Mouse (Mus musculus) midbrain, embryonic 13.5 days (tissue): Measurements from ENCODE around the gene Spata45. TPM values are rescaled to one million over a fixed set of nuclear protein-coding genes. Genes with fewer than 3 reads are reported as not detected.
A peak's percentile ranks its signal among the peaks of the same experiment; 100 is the strongest.
"Not testable (repeated sequence)": the region's sequence is repeated elsewhere in the genome, so short reads cannot be mapped to it uniquely, and the experiment has no call there.

Experiments
- ATAC-seq: fragments of 200-750 bp; cut with Nextera tagmentation; 2 replicates; pipeline ENCODE4 v1.8.0; 2017; ENCODE audit warnings: mild to moderate bottlenecking, moderate TSS enrichment, moderate library complexity
- H3K27ac ChIP-seq: fragments of 300-500 bp; sonication (generic); 2 replicates; pipeline ENCODE4 v1.5.1; 2015; ENCODE audit warnings: inconsistent platforms, mild to moderate bottlenecking, moderate library complexity
- H3K27me3 ChIP-seq: fragments of 300-500 bp; sonication (generic); 2 replicates; pipeline ENCODE4 v1.6.1; 2015; ENCODE audit warnings: mild to moderate bottlenecking, inconsistent platforms
- H3K36me3 ChIP-seq: fragments of 300-500 bp; sonication (generic); 2 replicates; pipeline ENCODE4 v1.6.1; 2015; ENCODE audit warnings: mild to moderate bottlenecking, inconsistent platforms
- H3K4me1 ChIP-seq: fragments of 300-500 bp; sonication (generic); replicated peaks from 2 replicates; pipeline ENCODE4 v1.6.1; 2015; ENCODE audit warnings: inconsistent platforms
- H3K4me2 ChIP-seq: fragments of 300-500 bp; sonication (generic); replicated peaks from 2 replicates; pipeline ENCODE4 v1.6.1; 2015; ENCODE audit warnings: moderate library complexity, mild to moderate bottlenecking, inconsistent platforms
- H3K4me3 ChIP-seq: fragments of 300-500 bp; sonication (generic); replicated peaks from 2 replicates; pipeline ENCODE4 v1.5.1; 2015; ENCODE audit warnings: mild to moderate bottlenecking, inconsistent platforms
- H3K9ac ChIP-seq: fragments of 300-500 bp; sonication (generic); replicated peaks from 2 replicates; pipeline ENCODE4 v1.6.1; 2015; ENCODE audit warnings: mild to moderate bottlenecking, inconsistent platforms
- H3K9me3 ChIP-seq: fragments of 300-500 bp; sonication (generic); 2 replicates; pipeline ENCODE4 v1.6.1; 2016; ENCODE audit warnings: mild to moderate bottlenecking, inconsistent platforms
- WGBS: fragments of 180-500 bp; shearing (Covaris S2); methylation state at CpG from one replicate; pipeline ENCODE4 v1.1.7; 2015; 5-methylcytosine and 5-hydroxymethylcytosine counted together
- polyA plus RNA-seq: library from polyadenylated mRNA; unstranded; fragments of >200 nt; fragmentation: Nextera tagmentation; extraction: Ambion mirVana; gene quantifications from 2 replicates; pipeline ENCODE4 v1.2.1, GENCODE M21; 2015

Gene Spata45
- polyA plus RNA-seq, 1 experiment from 2014 or later = not detected

DNA sequence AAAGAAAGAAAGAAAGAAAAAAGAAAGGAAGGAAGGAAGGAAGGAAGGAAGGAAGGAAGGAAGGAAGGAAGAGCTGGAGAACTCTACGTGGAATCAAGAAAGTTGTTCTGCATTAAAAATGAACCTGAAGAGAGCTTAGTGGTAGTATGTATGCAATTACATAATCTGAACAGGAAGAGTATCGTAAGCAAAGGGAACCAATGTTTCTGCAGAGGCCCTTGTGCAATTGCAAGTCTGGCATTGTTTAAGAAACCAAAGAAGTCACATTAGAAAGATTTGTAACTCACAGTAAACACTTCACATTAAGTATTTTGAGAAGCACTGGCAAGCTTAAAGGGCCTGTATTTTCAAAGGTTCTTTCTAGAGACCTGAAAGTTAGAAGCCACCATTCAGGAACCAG is 13.3 kb upstream of the Spata45 start:
- H3K27ac ChIP-seq = no peak overlapping the region
- no peak for ATAC-seq
- no peaks in the 10 kb centered on the region for H3K9me3 ChIP-seq
- H3K4me1 ChIP-seq = peaks cover 20% of the 10 kb centered on the region
- H3K4me2 ChIP-seq = no peak overlapping the region
- H3K9ac ChIP-seq = no peak overlapping the region
- no peak overlapping the region for H3K4me3 ChIP-seq
- WGBS = 94% methylated on average over 2 of the region's 2 CpGs
- peaks cover 12% of the 10 kb centered on the region for H3K36me3 ChIP-seq
- H3K27me3 ChIP-seq = no peaks in the 10 kb centered on the region

DNA sequence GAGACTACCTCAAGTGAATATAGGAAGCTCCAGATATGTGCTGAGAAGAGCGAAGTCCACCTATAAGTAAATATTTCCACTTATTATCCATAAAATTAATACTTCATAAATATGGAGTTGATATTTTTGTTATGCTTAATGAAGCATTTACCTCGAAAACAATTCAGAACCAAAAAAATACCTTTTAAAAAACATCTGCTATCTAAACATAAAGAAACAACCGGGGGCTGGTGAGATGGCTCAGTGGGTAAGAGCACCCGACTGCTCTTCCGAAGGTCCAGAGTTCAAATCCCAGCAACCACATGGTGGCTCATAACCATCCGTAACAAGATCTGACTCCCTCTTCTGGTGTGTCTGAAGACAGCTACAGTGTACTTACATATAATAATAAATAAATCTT is 12.6 kb upstream of the Spata45 start:
- not testable (repeated sequence) for ATAC-seq, H3K9me3 ChIP-seq, H3K4me2 ChIP-seq, H3K27ac ChIP-seq, H3K4me3 ChIP-seq, H3K27me3 ChIP-seq, H3K9ac ChIP-seq
- WGBS = 92% methylated on average over 5 of the region's 6 CpGs
- Histone ChIP-seq H3K36me3 (peaks cover 12% of the 10 kb centered on the region), H3K4me1 (peaks cover 20% of the 10 kb centered on the region)

DNA sequence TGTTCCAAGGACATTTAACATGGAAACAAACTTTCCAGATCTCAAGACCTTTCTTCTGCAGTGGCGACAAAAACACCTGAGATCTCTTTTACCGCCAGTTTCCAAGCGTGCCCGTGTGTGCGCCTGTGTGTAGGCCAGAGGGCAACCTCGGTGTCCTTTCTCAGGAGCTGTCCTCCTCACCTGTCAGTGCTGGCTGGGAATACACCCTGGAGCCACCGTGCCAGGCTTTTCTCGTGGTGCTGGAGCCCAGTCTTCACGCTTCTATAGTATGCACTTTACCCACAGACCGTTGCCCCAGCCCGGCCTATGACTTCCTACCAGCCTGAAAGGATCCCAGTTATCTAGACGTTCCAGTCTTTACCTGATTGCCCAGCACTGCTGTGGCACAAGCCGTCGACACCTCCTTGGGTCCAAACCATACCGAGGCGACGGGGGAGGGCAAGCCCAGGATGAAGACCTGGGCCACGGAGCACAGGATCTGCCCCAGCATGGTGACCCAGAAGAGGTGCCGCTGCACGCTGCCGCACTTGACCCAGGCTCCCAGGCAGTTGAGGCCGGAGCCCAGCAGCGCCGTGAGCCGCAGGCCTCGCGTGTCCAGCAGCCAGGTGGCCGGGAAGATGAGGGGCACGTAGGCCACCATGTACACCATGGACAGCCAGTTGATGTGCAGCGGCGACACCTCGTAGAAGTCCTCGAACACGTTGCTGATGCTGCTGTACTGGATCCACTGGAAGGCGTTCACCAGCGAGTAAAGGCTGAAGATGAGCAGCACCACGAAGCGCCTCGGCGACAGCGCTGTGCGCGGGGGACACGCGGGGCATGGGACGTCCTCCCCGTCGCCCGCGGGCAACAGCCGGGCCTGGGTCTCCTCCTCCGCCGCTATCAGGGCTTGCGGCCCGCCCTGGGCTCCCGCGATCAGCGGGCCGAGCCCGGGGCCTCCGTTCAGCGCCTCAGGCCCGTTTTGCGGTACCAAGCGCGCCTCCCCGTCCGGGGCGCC is 11.1 kb upstream of the Spata45 start:
- 2% methylated on average over 69 of the region's 69 CpGs for WGBS
- ATAC-seq = peak; percentile 71; the same call in 1 of the 2 replicates
- Histone ChIP-seq H3K4me1 (peaks cover 20% of the 10 kb centered on the region), H3K9ac (peak overlapping the region; percentile 93), H3K9me3 (no peaks in the 10 kb centered on the region), H3K36me3 (peaks cover 7% of the 10 kb centered on the region; the same call in 1 of the 2 replicates), H3K4me3 (peak overlapping the region; percentile 76), H3K27me3 (no peaks in the 10 kb centered on the region), H3K27ac (peak overlapping the region; percentile 86), H3K4me2 (peak overlapping the region; percentile 98)

DNA sequence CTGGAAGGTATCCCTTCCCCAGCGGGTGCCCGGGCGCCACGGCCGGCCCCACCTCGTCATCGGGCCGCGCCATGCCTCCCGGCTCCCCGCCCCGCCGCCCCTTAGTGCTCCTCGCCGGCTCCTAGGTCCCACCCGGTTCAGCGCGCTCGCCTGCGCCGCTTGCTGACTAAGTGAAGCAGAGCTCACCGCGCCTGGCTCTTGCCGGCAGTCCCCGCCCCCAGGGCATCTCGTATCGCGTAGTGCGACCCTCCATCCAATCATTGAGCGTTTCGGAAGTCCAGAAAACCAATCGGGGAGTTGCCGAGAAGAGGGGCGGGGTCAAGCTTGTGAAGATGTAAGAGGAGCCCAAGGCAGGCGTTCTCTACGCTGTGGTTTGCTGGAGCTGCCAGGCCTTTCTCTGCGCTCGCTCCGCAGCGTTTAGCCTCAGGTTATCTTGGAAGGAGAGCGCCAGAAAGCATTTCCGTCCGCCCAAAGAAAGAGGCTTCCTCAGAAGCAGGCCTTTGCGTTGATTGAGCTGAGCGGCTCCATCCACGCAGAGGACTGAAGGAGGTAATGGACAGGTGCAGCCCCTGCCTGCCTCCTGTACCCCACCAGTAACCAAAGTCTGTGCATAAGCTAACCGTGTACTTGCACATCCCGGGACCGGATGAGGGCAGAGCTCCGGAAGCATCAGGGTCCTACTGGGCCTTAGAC is 10.3 kb upstream of the Spata45 start, which contains the start of gene Flvcr1:
Gene Flvcr1, minus strand, starts transcription at position 138 of the 693 bp plus-strand sequence.
- Histone ChIP-seq H3K27ac (peak within 1 kb of the TSS; percentile 93), H3K4me1 (peaks cover 20% of the 10 kb centered on the region), H3K4me3 (peak within 1 kb of the TSS; percentile 76), H3K9me3 (no peaks in the 10 kb centered on the region), H3K36me3 (peaks cover 7% of the 10 kb centered on the region; the same call in 1 of the 2 replicates), H3K27me3 (no peaks in the 10 kb centered on the region), H3K9ac (peak within 1 kb of the TSS; percentile 93), H3K4me2 (peak within 1 kb of the TSS; percentile 98)
- ATAC-seq = peak; percentile 99
- WGBS = under 1% methylated on average over 50 of the region's 50 CpGs

DNA sequence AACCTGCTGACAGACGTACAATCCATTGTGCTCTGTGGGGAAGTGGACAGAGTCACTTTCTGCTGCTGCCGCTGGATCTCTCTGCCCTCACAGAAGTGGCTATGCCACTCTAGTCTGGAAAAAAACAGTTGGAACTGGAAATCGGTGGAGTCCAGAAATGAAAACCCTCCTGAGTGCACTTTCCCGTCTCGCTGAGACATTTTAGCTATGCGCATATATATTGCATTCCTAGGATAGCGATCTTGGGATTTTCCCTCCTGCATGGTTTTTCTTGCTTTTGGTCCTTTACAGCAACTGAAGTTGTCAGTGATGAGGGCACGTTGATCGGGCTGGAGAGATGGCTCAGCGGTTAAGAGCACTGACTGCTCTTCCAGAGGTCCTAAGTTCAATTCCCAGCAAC is 6.3 kb upstream of the Spata45 start:
- Histone ChIP-seq H3K27me3 (no peaks in the 10 kb centered on the region), H3K4me3 (no peak overlapping the region), H3K9me3 (no peaks in the 10 kb centered on the region), H3K36me3 (no peaks in the 10 kb centered on the region), H3K9ac (no peak overlapping the region), H3K4me2 (no peak overlapping the region), H3K4me1 (peaks cover 11% of the 10 kb centered on the region), H3K27ac (no peak overlapping the region)
- ATAC-seq = no peak
- 60% methylated on average over 10 of the region's 10 CpGs for WGBS

DNA sequence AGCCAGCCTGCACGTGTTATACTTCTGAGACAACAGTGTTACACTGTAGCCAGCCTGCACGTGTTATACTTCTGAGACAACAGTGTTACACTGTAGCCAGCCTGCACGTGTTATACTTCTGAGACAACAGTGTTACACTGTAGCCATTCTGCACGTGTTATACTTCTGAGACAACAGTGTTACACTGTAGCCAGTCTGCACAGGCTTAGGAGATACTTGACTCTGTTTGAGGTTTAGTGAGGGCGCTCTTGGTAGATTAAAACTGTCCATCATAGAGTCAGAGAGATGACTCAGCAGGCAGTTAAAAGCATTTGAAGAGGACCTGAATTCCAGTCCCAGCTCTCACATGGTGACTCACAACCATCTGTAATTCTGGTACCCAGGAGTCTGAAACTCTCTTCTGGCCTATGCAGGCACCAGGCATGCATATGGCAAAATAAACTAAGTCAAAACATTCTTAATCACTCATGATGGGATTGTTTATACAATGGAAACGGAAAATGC is 5.5 kb upstream of the Spata45 start:
- 81% methylated on average over 6 of the region's 6 CpGs for WGBS

DNA sequence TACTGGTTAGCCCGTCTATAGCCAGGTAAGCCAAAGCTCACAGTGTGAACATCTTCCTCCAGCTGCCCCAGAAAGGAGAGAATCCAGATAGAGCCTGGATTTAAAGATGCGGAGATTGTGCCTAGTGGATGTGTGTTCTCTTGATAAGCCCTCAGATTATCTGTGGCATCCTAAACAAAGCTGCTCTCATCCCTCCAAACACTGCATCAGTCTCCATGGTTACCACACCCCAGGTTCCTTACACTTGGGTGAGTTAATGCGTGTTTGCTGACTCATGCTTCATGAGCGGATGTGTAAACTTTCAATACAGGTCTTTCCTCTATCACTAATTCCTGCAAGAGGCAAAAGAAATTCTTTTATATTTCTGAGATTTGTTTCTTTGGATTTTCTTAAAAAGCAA is 790 bp upstream of the Spata45 start:
- ATAC-seq = no peak
- Histone ChIP-seq H3K27me3 (no peaks in the 10 kb centered on the region), H3K9me3 (no peaks in the 10 kb centered on the region), H3K4me2 (no peak overlapping the region), H3K9ac (no peak overlapping the region), H3K4me1 (0 out of 2 replicates have a peak, but pooled peaks cover 2% of the 10 kb centered on the region), H3K27ac (no peak overlapping the region), H3K4me3 (no peak overlapping the region), H3K36me3 (no peaks in the 10 kb centered on the region)
- WGBS = 17% methylated on average over 4 of the region's 4 CpGs

More for the DNA sequence above, 5.5 kb upstream of the Spata45 start:
- H3K4me2 ChIP-seq, H3K4me3 ChIP-seq, H3K36me3 ChIP-seq, H3K27ac ChIP-seq, ATAC-seq, H3K9me3 ChIP-seq, H3K27me3 ChIP-seq, H3K4me1 ChIP-seq, H3K9ac ChIP-seq: not testable (repeated sequence)

DNA sequence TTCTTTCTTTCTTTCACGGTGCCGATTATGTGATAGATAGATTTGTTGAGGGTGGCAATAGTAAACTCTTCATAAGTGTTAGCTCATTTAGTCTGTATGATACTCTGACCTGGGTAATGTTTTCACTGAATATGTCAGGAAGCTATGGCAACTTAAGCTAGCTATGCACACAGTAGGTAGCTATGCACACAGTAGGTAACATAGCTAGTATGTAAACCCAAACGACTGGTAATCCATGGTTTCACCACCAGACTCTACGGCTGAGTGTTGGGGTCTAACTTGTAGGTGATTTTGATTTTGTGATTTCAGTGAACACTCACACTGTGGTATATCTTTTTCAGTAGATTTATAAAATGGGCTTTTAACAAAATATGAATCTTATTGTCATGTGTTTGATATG is 1.6 kb downstream of the Spata45 start:
- no peak overlapping the region for H3K27ac ChIP-seq
- H3K27me3 ChIP-seq = no peaks in the 10 kb centered on the region
- WGBS = 90% methylated on average over 4 of the region's 4 CpGs
- H3K9ac ChIP-seq = no peak overlapping the region
- no peak overlapping the region for H3K4me2 ChIP-seq
- no peak overlapping the region for H3K4me3 ChIP-seq
- H3K9me3 ChIP-seq = no peaks in the 10 kb centered on the region
- ATAC-seq = no peak
- 0 out of 2 replicates have a peak, but pooled peaks cover 2% of the 10 kb centered on the region for H3K4me1 ChIP-seq
- no peaks in the 10 kb centered on the region for H3K36me3 ChIP-seq

DNA sequence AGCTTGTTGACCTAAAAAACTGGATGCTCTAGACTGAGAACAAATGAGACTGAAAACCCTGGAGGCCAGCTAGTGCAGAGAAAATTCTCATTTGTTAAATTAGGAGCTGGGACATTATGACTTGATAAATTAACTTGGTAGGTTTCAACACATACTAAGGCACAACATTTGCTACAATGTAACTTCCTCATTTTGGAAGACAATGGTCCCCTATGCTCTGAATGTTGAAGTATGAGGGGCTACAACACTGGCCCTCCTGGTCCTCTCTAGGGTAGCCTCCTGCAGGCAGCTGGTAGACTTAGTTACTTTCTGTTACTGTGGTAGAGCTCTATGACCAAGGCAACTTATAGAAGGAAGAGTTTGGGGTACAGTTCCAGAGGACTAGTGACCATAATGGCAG is 4.9 kb downstream of the Spata45 start:
- no peaks in the 10 kb centered on the region for H3K36me3 ChIP-seq
- H3K9ac ChIP-seq = no peak overlapping the region
- H3K4me3 ChIP-seq = no peak overlapping the region
- H3K27ac ChIP-seq = no peak overlapping the region
- no peaks in the 10 kb centered on the region for H3K9me3 ChIP-seq
- no peak for ATAC-seq
- H3K4me2 ChIP-seq = no peak overlapping the region
- no peaks in the 10 kb centered on the region for H3K4me1 ChIP-seq
- no peaks in the 10 kb centered on the region for H3K27me3 ChIP-seq

DNA sequence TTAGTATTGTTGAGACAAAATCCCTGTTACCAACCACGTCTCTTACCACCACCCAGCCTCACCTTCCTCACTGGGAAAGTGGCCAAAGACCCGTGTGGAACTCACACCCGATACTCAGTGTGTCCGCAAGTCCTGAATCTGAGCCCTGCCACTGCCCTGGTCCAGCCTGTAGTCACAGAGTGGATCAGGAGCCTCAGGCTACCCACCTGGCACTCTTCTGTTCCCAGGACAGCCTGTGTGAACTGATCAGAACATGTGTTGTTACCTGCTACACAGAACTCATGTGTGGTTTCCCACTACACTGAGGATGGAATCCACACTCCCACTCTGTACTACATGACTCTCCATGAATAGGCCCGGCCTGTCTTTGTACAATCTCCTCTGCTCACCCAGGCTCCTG is 5.7 kb downstream of the Spata45 start:
- no peaks in the 10 kb centered on the region for H3K4me1 ChIP-seq
- H3K27ac ChIP-seq = no peak overlapping the region
- no peak for ATAC-seq
- no peaks in the 10 kb centered on the region for H3K9me3 ChIP-seq
- H3K36me3 ChIP-seq = no peaks in the 10 kb centered on the region
- WGBS = 84% methylated on average over 5 of the region's 5 CpGs
- no peaks in the 10 kb centered on the region for H3K27me3 ChIP-seq
- no peak overlapping the region for H3K4me3 ChIP-seq
- H3K4me2 ChIP-seq = no peak overlapping the region
- H3K9ac ChIP-seq = no peak overlapping the region

DNA sequence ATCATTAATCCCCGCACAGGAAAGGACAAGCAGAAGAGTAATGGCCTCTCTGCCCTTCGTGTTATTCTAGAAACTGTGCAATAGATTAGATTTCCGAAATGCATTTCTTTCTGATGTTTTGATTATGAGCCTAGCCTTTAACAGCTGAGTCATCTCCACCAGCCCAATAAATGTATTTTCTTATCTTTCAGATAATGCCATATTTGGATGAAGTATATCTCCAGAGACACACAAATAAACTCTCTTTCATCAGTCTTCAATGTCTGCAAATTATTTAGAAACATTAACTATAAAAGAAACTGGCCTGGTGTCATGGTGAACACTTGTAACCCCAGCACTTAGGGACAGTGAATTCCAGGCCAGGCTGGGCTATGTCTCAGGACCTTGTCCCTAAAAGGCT is 6.2 kb downstream of the Spata45 start:
- H3K9ac ChIP-seq = no peak overlapping the region

DNA sequence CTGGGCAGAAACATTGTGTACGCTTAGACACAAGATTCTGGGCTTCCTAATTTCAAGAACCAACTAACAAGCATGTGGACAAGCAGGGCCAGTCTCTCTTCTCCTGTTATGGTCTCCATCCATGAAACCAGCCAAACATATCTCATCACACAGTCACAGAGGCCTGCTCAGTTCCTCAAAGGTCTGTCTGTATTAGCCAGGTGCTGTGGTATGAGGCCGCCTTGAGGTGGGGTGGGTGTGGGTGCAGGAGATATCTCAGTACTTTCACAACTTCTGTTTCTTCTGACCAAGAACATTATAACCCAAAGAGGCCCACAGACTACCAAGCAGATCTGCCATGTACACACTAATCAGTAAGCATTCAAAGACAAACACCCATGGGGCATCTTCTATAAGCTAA is 8.8 kb downstream of the Spata45 start:
- Histone ChIP-seq H3K27ac (no peak overlapping the region), H3K27me3 (no peaks in the 10 kb centered on the region), H3K4me3 (no peak overlapping the region), H3K4me2 (no peak overlapping the region), H3K4me1 (no peaks in the 10 kb centered on the region), H3K36me3 (no peaks in the 10 kb centered on the region), H3K9ac (no peak overlapping the region), H3K9me3 (no peaks in the 10 kb centered on the region)
- no peak for ATAC-seq
- 92% methylated on average over 2 of the region's 2 CpGs for WGBS

More for the DNA sequence above, 6.2 kb downstream of the Spata45 start:
- Histone ChIP-seq H3K27ac (no peak overlapping the region), H3K36me3 (no peaks in the 10 kb centered on the region), H3K4me2 (no peak overlapping the region), H3K9me3 (no peaks in the 10 kb centered on the region), H3K4me1 (no peaks in the 10 kb centered on the region), H3K27me3 (no peaks in the 10 kb centered on the region), H3K4me3 (no peak overlapping the region)
- ATAC-seq = no peak
- WGBS = 84% methylated on average over 3 of the region's 3 CpGs
